Mouse (Mus musculus) olfactory bulb, adult 2 months (tissue): Measurements from ENCODE around the gene Daam1.

Experiments used
- CTCF ChIP-seq: fragments of 200-500 bp; IDR thresholded peaks from 2 replicates; pipeline ENCODE4 v1.5.1; 2012; ENCODE audit warnings: low read depth, mild to moderate bottlenecking, low read length, moderate library complexity; ENCODE audit not compliant: insufficient read depth
- POLR2A ChIP-seq: fragments of 200-500 bp; IDR thresholded peaks from 2 replicates; pipeline ENCODE4 v1.6.1; 2012; ENCODE audit warnings: mild to moderate bottlenecking, low read depth, low read length, moderate library complexity; ENCODE audit not compliant: insufficient read depth

DNA sequence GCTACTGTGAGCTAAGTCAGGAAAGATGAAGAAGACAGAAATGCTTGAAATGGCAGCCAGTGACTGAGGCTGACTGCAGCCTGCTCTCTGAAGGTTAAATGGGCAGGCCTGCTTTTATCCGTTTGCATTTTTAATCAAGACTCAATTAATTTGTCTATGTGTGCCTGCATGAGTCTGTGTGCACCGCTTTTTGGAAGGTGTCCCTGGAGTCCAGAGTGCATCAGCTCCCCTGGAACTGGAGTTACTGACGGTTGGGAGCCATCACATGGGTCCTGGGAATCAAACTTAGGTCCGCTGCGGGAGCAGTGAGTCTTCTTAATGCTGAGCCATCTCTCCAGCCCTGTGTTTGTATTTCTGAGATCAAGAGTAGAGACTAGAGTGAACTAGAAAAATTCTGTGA, 6.7 kb downstream of the Daam1 start:
- no peak for TF ChIP-seq CTCF
- TF ChIP-seq POLR2A = no peak
